Mouse (Mus musculus): ENCODE data around the gene Gp1bb.

Gp1bb gene

DNA sequence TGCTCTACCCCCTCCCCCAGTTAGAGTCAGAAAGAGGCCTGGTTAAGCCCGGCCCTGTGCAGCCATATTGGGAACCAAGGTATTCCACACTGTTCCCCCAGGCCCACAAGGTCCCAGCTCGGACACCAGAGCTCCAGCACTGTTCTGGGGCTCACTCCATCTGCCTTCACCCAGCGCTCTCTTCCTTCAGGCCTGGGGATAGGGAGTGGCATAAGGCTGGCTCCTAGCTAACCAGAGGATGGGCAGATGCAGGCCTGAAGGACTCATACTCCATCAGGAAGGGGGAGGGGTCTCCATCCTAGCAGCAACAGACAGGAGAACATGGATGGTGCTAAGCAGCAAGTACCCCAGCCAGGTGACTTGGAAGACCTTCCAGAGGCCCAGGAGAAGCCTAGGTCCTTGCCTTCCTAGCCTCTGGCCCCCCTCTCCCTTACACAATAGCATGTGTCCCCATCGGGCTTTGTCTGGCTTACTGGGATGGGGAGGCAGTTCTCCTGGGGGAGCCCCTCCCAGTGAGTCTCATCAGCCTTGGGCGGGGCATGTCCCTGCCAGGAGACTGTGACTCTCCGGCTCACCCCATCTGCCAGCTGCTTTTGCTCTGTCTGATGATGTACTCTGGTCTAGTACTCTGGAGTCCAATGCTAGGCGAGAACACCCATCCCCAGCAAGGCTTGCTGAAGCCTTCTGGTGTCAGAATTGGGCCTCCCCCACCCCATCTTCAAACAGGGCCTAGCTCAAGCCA is 6.2 kb upstream of the Gp1bb start:
- DNase-seq = peak in 1 of 2 experiments; percentile 29

DNA sequence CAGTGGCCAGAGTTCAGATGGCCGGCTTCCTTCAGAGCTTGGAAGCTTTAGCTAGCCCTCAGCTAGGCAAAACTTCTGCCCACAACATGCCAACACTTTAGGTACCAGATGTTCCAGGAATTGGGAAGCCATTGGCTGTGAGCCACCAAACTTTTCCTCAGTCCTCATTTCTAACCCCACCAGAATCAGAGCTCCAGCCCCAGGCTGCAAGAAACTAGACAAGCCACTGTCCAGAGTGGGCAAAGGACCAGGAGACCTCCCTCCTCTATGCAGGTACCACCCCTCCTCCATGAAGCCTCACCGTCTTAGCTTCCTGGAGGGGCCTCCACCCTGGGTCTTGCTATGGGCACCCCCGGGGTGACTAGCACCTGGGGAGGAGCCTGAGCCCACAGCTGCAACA is 5.0 kb upstream of the Gp1bb start:
- peak in 1 of 2 experiments; percentile 29 for DNase-seq

- peak; percentile 76 to 81 for DNase-seq
Observed at GRCm38 (mm10) chr16:18626376-18626878, 4.2 kb upstream of the Gp1bb start, which contains the start of gene Gm49601. TSS of gene Gm49601 (minus strand) at chr16:18626427.

DNA sequence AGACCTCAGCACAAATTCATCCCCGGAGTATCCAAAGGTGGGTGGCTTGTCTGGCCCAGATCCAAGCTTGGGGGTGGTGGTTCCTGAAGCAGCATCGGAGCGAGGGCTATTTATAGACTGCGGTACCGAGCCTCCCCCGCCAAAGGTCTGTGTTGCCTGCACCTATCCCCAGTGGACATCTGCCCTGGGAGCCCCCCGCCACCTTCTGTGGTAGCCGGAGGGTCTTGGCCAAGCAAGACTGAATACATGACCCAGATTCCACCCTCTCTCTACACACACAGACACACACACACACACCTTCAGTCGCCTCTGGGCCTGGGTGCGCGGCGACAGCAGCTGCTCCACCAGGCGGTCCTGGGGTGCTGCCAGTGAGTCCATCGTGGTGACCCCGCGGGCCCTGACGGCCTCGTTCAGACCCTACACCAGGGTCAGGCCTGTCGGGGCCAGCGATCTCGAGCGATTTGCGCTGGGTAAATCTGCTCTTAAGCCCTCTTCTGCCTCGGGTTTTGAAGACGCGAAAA is 3.6 kb upstream of the Gp1bb start:
- peak in 1 of 2 experiments; percentile 14 for DNase-seq

- DNase-seq = no peak
Observed at GRCm38 (mm10) chr16:18625097-18625496, 2.9 kb upstream of the Gp1bb start.

GRCm38 (mm10) chr16:18624641-18625040 is 2.4 kb upstream of the Gp1bb start:
- DNase-seq = no peak

DNA sequence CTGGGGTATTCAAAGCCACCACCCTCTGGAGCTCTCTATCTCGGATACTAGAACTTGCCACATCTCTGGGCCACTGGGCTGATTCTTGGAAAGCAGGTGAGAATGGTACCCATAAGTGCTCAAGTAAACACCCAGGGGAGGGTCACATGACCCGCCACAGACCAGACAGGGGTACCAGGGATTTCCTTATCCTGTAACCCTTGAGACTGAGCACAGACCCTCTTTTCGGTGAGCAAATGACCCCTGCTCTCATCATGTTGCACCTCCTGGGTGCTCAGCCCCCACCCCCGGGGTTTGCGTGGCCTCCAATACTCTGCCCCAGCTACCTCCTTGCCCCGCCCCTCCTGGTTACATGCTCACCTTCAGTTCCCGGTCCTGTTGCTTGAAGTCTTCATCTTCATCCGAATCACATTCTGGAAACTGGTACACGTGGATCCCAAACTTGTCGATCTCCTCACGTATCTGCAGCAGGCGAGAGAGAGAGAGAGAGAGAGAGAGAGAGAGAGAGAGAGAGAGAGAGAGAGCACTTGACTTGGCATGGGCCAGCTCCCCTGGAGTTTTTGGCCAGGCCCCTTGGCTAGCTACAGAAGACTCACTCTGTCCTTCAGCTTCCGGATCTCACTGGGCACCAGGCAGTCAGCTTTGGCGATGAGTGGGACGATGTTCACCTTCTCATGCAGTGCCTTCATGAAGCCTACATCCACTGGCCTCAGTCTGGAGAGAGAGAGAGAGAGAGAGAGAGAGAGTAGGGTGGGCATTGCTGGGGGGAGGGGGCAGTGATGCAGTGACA is 1.7 kb upstream of the Gp1bb start:
- DNase-seq = no peak

DNA sequence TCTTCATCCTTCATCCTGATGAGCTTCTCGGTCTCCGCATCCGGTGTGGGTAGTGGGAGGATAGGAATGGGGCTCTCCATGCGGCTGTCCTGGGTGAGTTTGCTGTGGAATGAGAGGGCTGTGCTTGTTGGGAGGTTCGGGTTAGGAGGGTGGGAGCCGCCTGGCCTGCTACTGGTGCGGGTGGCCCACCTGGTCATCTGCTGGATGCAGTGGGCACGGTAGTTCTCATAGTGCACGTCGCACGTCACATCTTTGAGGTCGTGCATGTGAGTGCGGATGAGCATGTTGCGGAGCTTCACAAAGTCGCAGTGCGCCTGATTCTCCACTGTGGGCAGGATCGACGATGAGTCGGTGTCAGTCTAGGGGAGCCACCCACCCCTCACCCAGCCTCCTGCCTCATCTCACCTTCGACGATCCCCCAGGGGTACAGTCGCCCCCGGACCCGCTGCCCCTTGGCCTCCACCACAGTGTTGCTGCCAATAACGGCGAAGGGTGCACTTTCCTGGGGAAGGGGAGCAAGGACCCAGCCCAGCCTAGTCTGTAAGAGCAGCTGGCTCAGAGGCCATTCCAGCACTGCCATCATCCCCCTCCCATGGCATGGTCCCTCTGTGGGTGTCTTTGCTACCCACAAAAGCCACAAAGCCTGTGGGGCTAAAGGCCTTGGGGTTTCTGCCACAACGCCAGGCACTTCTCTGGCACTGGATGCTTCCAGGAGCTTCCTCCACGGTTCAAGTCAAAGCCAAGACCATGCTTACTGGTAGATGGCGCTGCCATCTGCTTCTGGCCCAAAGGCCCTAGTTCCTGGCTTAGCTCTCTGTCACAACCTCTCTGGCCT is 930 bp upstream of the Gp1bb start:
- no peak for DNase-seq

DNA sequence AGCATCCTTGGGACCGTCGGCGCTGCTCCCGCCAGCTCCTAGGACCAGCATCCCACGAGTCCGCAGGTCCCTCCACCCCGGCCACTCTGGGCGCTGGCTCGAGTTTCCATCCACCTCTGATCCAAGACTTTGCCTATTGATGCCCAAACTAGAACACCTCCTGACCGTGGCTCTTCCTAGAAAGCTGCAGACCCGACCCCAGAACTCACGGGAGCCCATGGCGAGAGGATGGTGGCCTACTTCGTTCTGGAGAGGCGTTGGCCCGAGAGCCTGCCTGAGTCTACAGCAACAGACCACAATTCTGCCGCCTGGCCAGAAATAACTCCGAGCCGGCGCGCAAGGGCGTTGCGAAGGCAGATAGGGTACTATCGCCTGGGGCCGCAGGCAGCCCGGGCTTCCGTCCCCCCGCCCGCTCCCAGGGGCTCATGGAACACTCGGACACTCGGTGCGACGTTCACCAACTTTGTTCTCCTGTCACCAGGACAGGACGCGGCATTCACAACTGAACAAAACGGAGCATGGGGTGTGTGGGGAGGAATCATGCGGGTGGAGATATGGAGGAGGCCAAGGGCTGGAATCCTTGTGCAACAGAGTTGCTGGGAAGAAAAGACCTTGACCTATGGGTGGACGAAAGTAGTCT is 721 bp downstream of the Gp1bb start:
- DNase-seq = no peak

DNA sequence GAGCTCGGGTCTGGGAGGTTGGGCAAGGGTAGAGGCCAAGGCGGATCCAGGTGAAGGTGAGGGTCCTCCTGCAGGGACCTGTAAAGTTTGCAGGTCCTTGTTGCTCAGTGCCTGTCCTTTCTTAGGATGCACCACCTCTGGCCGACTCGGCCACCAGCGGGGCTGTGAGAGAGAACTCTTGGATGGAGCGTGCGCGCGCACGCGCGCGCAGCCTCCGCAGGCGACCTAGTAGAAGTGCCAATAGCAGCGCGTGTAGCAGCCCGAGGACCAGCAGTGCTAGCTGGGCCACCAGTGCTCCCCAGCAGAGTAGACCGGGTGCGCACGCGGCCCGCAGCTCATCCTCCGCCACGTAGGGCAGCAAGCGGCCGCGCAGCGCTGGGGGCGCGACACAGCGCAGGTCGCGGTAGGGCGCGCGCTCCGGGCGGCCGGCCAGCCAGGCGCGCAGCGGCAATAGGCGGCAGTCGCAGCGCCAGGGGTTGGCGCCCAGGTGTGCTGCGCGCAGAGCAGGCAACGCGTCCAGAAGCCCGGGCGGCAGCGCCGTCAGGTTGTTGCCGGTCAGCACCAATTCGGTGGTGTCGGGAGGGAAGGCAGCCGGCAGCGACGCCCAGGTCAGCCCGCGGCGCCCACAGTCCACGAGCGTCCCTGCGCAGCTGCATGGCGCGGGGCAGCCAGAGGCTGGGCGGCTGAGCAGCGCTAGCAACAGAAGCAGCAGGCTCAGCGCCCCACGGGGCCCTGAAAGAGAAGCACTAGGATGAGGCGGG is 1.4 kb downstream of the Gp1bb start:
- DNase-seq = no peak

- DNase-seq = no peak
Observed at GRCm38 (mm10) chr16:18620201-18620600, 2.0 kb downstream of the Gp1bb start.

DNA sequence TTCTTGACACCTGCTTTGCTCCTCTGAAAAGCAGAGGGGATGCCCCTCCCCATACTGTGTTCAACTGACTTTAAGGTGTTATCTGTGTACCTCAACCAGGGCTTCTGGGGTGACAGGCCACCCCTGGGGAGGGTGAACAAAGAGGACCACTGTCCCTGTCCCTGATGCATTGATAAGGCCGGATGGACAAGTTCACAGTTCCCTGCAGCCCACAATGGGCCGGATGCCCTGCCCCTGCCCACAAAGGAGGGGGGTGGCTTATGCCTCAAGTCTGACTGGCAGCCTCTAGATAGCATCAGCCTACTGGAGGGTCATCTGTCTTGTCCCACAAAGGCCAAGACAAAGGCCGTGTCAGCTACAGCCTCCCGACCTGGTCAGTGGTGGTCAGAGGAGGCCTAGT is 3.1 kb downstream of the Gp1bb start:
- DNase-seq = no peak

DNA sequence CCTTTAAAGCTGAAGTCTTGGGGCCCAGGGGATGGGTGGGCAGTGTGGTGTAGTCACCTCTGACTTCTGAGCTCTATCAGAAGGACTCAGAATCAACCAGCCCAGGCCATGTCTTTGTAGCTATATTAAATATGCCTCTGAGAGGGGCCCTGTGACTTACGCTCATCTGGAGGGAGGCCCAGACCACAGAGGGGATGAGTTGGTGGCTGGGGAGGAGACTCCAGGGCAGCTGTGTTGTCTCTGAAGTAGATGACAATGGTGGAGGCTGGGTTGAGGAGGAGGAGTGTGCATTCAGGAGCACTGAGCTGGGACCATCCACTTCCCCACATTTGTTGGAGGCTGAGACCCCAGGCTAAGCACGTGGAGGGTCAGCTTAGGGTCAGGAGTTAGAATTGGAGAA is 3.9 kb downstream of the Gp1bb start:
- DNase-seq = no peak

GRCm38 (mm10) chr16:18617370-18618065 is 4.7 kb downstream of the Gp1bb start:
- peak; percentile 85 to 90 for DNase-seq

- DNase-seq = no peak
Observed at GRCm38 (mm10) chr16:18613301-18613700, 8.9 kb downstream of the Gp1bb start.

- DNase-seq = no peak
Observed at GRCm38 (mm10) chr16:18611752-18612151, 10.5 kb downstream of the Gp1bb start.

- DNase-seq = no peak
Observed at GRCm38 (mm10) chr16:18609099-18609498, 13.1 kb downstream of the Gp1bb start.

GRCm38 (mm10) chr16:18608226-18608625 is 14.0 kb downstream of the Gp1bb start:
- no peak for DNase-seq

GRCm38 (mm10) chr16:18605705-18606104 is 16.5 kb downstream of the Gp1bb start:
- DNase-seq = no peak

- peak; percentile 47 to 84 for DNase-seq
Observed at GRCm38 (mm10) chr16:18604267-18604701, 17.9 kb downstream of the Gp1bb start.

- DNase-seq = no peak
Observed at GRCm38 (mm10) chr16:18601447-18601846, 20.8 kb downstream of the Gp1bb start.

Data from kidney, postnatal 25 days (tissue).